Mouse (Mus musculus) liver, postnatal 0 days (tissue): ENCODE measurements at regions not wholly inside any gene's neighbourhood (a gene's known extent, or its start where the extent isn't known, plus 50 kb on each side); places are given as distances from the start of the nearest gene placed in this dataset.

Source experiments
- ATAC-seq: fragments of 200-750 bp; cut with Nextera tagmentation; 2 replicates; pipeline ENCODE4 v1.8.0; 2017; ENCODE audit warnings: mild to moderate bottlenecking, moderate library complexity
- DNase-seq: peaks from one replicate; pipeline ENCODE4 v3.0.0-alpha.2; 2016
- H3K27ac ChIP-seq: fragments of 300-500 bp; sonication (generic); 2 replicates; pipeline ENCODE4 v1.5.1; 2014; ENCODE audit warnings: antibody characterized with exemption, moderate library complexity, mild to moderate bottlenecking, low read depth
- H3K27me3 ChIP-seq: fragments of 300-500 bp; sonication (generic); 2 replicates; pipeline ENCODE4 v1.6.1; 2014; ENCODE audit warnings: low read length, control low read depth, mixed read lengths; ENCODE audit not compliant: insufficient read depth
- H3K36me3 ChIP-seq: fragments of 300-500 bp; sonication (generic); replicated peaks from 2 replicates; pipeline ENCODE4 v1.6.1; 2014; ENCODE audit warnings: mild to moderate bottlenecking, control low read depth, low read length, moderate library complexity, mixed read lengths; ENCODE audit not compliant: insufficient read depth
- H3K4me1 ChIP-seq: fragments of 300-500 bp; sonication (generic); 2 replicates; pipeline ENCODE4 v1.6.1; 2014; ENCODE audit warnings: antibody characterized with exemption, mild to moderate bottlenecking, control low read depth; ENCODE audit not compliant: insufficient read depth
- H3K4me2 ChIP-seq: fragments of 300-500 bp; sonication (generic); 2 replicates; pipeline ENCODE4 v1.6.1; 2014; ENCODE audit warnings: low read depth, mild to moderate bottlenecking, low read length, moderate library complexity, mixed read lengths
- H3K4me3 ChIP-seq: fragments of 300-500 bp; sonication (generic); 2 replicates; pipeline ENCODE4 v1.5.1; 2014; ENCODE audit warnings: low read depth, low read length
- H3K9ac ChIP-seq: fragments of 300-500 bp; sonication (generic); replicated peaks from 2 replicates; pipeline ENCODE4 v1.6.1; 2014; ENCODE audit warnings: mild to moderate bottlenecking, moderate library complexity
- H3K9me3 ChIP-seq: fragments of 300-500 bp; sonication (generic); 2 replicates; pipeline ENCODE4 v1.6.1; 2016; ENCODE audit warnings: mild to moderate bottlenecking, control low read depth, low read length, mixed read lengths
- CTCF ChIP-seq: sonication (generic); IDR thresholded peaks from 2 replicates; pipeline ENCODE4 v1.5.1; 2016; ENCODE audit warnings: antibody characterized with exemption, low read depth
- EP300 ChIP-seq: IDR thresholded peaks from 2 replicates; pipeline ENCODE4 v1.6.1; 2016; ENCODE audit warnings: antibody characterized with exemption, low read depth, mild to moderate bottlenecking
- WGBS: fragments of 180-500 bp; shearing (Covaris S2); extraction: QIAGEN DNeasy Blood & Tissue Kit; methylation state at CpG from one replicate; pipeline ENCODE4 v1.1.7; 2014; ENCODE audit not compliant: insufficient replicate concordance; 5-methylcytosine and 5-hydroxymethylcytosine counted together

DNA sequence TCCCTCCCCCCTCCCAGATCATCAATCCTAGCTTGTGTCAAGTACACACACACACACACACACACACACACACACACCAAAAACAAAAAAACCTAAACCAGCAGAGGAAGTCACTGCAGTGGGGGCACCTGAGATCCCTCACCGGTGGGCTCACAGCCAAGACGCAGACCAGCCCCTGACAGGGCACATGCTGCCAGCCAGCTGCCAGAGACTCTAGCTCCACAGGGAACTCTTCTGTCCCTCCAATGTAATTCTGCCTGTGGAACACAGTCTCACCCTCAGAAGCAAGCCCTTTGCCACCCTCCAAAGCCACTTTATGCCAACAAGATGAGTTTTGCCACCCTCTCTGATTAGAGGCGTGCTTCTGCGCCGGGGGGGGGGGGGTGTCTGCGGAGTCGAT, 261.3 kb upstream of the Kazn start:
- WGBS: 76% methylated on average over 7 of the region's 7 CpGs
- H3K4me1 ChIP-seq: no peaks in the 10 kb centered on the region
- no peak overlapping the region for H3K27ac ChIP-seq
- no peak for DNase-seq
- no peaks in the 10 kb centered on the region for H3K9me3 ChIP-seq
- H3K4me3 ChIP-seq: no peak overlapping the region
- H3K27me3 ChIP-seq: no peaks in the 10 kb centered on the region
- no peak overlapping the region for H3K4me2 ChIP-seq
- ATAC-seq: no peak
- no peaks in the 10 kb centered on the region for H3K36me3 ChIP-seq
- TF ChIP-seq CTCF (no peak), EP300 (no peak)
- H3K9ac ChIP-seq: no peak overlapping the region

DNA sequence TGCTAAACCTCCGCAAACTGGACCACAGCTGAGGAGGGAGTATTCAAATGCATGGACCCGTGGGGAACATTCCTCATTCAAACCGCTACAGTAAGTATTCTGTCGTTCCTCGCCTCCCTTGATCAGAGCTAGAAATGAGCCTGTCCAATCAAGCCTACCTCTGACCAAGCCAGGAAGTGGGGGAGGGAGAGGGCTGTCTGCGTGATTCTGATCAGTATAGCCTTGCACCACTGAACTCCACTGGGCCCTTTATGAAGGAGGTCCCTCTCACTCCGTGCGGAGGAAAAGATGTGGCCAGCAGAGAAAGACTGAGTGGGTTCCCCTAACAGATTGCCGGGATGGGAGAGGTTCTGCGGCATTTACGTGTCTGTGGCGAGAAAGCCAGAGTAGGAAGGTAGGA, 257.4 kb upstream of the Kazn start:
- Histone ChIP-seq H3K4me1 (no peaks in the 10 kb centered on the region), H3K4me2 (no peak overlapping the region), H3K27ac (no peak overlapping the region), H3K9ac (no peak overlapping the region), H3K27me3 (no peaks in the 10 kb centered on the region), H3K9me3 (no peaks in the 10 kb centered on the region), H3K4me3 (no peak overlapping the region), H3K36me3 (no peaks in the 10 kb centered on the region)
- DNase-seq (no peak), ATAC-seq (no peak)
- 36% methylated on average over 12 of the region's 12 CpGs for WGBS
- no peak for TF ChIP-seq CTCF
- no peak for TF ChIP-seq EP300

DNA sequence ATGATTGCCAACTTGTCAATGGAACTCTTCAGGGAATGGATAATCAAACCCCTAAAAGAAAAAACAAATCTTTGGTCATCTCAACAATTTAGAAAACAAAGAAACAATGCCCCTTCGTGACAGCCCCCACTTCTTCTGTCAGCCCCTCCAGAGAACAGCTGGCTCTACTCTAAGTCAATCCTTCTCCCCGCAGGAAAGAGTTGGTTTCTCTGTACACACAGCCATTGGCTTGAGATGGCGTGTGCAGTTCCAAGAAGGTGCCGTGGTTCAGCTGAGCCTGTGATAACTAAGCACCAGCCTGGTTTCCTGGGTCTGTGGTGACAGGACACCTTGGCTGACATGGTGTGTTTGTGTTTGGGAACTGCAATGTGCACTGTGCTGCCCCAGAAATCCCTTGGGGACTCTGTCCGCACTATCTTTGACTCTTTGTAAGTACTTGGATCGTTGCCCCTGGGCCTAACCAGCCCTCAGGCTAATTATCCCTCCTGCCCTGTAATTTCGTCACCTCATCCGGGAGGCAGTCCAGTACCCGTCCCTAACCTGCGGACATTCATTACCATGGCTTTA, 253.8 kb upstream of the Kazn start:
- H3K9me3 ChIP-seq: no peaks in the 10 kb centered on the region
- 66% methylated on average over 10 of the region's 10 CpGs for WGBS
- DNase-seq (no peak), ATAC-seq (no peak)
- H3K27ac ChIP-seq: no peak overlapping the region
- no peak overlapping the region for H3K4me2 ChIP-seq
- TF ChIP-seq EP300: no peak
- no peak for TF ChIP-seq CTCF
- no peaks in the 10 kb centered on the region for H3K36me3 ChIP-seq
- H3K27me3 ChIP-seq: no peaks in the 10 kb centered on the region
- no peak overlapping the region for H3K4me3 ChIP-seq
- no peaks in the 10 kb centered on the region for H3K4me1 ChIP-seq
- no peak overlapping the region for H3K9ac ChIP-seq

DNA sequence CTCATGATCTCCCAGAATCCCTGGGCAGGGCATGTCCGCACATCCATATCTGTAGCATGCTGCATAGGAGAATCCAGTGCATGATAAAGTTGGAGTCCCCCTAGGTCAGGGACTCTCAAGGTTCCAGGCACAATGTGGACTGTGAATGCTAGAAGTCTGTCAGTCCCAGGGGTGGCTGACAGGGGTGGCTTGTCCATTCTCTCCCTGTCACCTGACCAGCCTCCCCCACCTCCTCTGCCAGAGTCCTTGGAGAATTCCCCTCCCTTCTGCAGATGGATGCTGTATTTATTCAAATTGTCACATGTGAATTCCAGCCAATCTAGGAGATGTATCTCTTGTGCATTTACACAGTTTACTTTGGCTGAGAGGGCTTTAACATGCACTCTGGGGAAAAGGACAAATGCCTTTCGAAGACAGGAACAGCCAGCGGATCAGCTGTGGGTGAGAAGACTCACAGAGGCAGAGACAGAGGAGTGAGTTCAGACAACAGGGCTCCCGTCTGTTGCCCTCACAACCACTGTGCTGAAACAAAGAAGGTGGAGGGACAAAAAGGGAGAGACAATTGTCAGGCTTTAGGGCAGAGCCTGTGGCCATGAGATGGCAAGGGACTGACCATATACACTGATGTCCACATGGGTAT, 246.7 kb upstream of the Kazn start:
- TF ChIP-seq EP300 (no peak), CTCF (no peak)
- DNase-seq (no peak), ATAC-seq (no peak)
- Histone ChIP-seq H3K9ac (no peak overlapping the region), H3K9me3 (no peaks in the 10 kb centered on the region), H3K4me1 (no peaks in the 10 kb centered on the region), H3K4me3 (no peak overlapping the region), H3K4me2 (no peak overlapping the region), H3K36me3 (no peaks in the 10 kb centered on the region), H3K27me3 (no peaks in the 10 kb centered on the region), H3K27ac (no peak overlapping the region)
- 79% methylated on average over 4 of the region's 4 CpGs for WGBS

DNA sequence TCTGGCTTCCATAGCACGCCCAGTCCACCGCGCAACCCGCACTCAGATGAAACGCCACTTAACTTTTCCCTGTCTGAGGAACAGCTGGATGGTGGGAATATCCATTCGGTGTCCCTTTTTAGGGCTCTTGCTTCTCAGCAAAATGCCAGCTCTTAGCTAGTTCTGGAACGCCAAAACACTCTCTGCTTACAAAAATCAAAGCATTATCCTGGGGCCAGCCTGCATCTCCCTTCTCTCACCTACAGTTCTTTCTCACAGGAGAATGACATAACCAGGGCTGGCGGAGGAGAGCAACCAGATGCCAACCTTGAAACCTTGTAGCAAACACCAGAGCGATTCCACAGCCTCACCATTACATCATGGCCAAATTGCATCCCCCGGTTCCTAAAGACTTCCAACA, 236.4 kb upstream of the Kazn start:
- ATAC-seq (no peak), DNase-seq (no peak)
- TF ChIP-seq EP300 (no peak), CTCF (no peak)
- Histone ChIP-seq H3K4me3 (no peak overlapping the region), H3K9ac (no peak overlapping the region), H3K36me3 (no peaks in the 10 kb centered on the region), H3K4me1 (no peaks in the 10 kb centered on the region), H3K4me2 (no peak overlapping the region), H3K9me3 (no peaks in the 10 kb centered on the region), H3K27ac (no peak overlapping the region), H3K27me3 (0 out of 2 replicates have a peak, but pooled peaks cover 8% of the 10 kb centered on the region)
- 75% methylated on average over 10 of the region's 10 CpGs for WGBS

DNA sequence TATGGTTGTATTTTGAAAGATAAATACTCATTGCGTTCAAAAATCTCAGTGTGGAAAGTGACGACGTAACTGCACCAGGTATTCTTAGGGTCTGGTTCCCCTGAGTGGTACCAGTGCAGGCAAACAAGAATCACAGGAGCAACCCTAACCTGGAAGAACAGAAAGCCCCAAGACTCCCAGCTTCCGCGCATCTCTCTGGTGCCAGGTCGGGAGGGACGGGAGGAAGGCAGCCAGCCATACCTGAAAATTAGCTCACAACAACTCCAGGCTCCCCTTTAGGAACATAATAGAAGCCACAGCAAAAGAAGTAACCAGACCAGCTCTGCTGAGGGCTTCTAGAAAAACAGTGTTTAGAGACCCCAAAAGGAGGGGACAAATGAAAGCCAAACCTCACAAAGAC, 235.4 kb upstream of the Kazn start:
- ATAC-seq: no peak

More for the DNA sequence above, 235.4 kb upstream of the Kazn start:
- DNase-seq: no peak
- H3K9ac ChIP-seq: no peak overlapping the region
- no peaks in the 10 kb centered on the region for H3K36me3 ChIP-seq
- H3K4me1 ChIP-seq: no peaks in the 10 kb centered on the region
- no peak overlapping the region for H3K27ac ChIP-seq
- no peaks in the 10 kb centered on the region for H3K9me3 ChIP-seq
- no peak overlapping the region for H3K4me3 ChIP-seq
- TF ChIP-seq CTCF: no peak
- no peak for TF ChIP-seq EP300
- H3K27me3 ChIP-seq: 0 out of 2 replicates have a peak, but pooled peaks cover 8% of the 10 kb centered on the region
- WGBS: 89% methylated on average over 7 of the region's 7 CpGs
- H3K4me2 ChIP-seq: no peak overlapping the region
